Mouse (Mus musculus): ENCODE measurements around the gene Spg11. TPM values are rescaled to one million over a fixed set of nuclear protein-coding genes. Genes with fewer than 3 reads are reported as not detected.

Spg11 gene
- polyA plus RNA-seq (2015; fragmentation: Nextera tagmentation; extraction: Ambion mirVana), result 8.1 and 9.4 TPM in 2 replicates

GRCm38 (mm10) chr2:122117961-122118958 lies at the start of gene Spg11:
Gene Spg11 (minus strand): TSS chr2:122118386.
- Histone ChIP-seq H3K9ac (peak within 1 kb of the TSS; percentile 91), H3K27me3 (no peaks in the 10 kb centered on the region), H3K4me2 (replicated peaks) (peak within 1 kb of the TSS; percentile 66), H3K27ac (peak within 1 kb of the TSS; percentile 98), H3K4me3 (peak within 1 kb of the TSS; percentile 80), H3K36me3 (peaks cover 9% of the 10 kb centered on the region), H3K4me1 (peaks cover 13% of the 10 kb centered on the region), H3K9me3 (no peaks in the 10 kb centered on the region)
- under 1% methylated on average over 47 of the region's 47 CpGs for WGBS
- ATAC-seq (ENCODE audit: low FRiP score, low read depth), result peak; percentile 99

- Histone ChIP-seq H3K4me3 (no peak overlapping the region), H3K9me3 (no peaks in the 10 kb centered on the region), H3K27me3 (no peaks in the 10 kb centered on the region), H3K36me3 (no peaks in the 10 kb centered on the region), H3K4me2 (replicated peaks) (no peak overlapping the region), H3K4me1 (peaks cover 11% of the 10 kb centered on the region; the same call in 1 of the 2 replicates), H3K27ac (no peak overlapping the region), H3K9ac (no peak overlapping the region)
- no peak for ATAC-seq (ENCODE audit: low FRiP score, low read depth)
- 79% methylated on average over 11 of the region's 11 CpGs for WGBS
Measured at GRCm38 (mm10) chr2:122164293-122164692, 46.1 kb upstream of the Spg11 start.

GRCm38 (mm10) chr2:122163430-122164195 lies 45.4 kb upstream of the Spg11 start:
- no peaks in the 10 kb centered on the region for H3K36me3 ChIP-seq
- H3K9ac ChIP-seq, result no peak overlapping the region
- H3K9me3 ChIP-seq, result no peaks in the 10 kb centered on the region
- H3K27ac ChIP-seq, result no peak overlapping the region
- peaks cover 11% of the 10 kb centered on the region; the same call in 1 of the 2 replicates for H3K4me1 ChIP-seq
- H3K27me3 ChIP-seq, result no peaks in the 10 kb centered on the region
- 60% methylated on average over 13 of the region's 13 CpGs for WGBS
- 0 out of 2 replicates have a peak, but pooled peaks have one; percentile 28 for ATAC-seq (ENCODE audit: low FRiP score, low read depth)
- no peak overlapping the region for H3K4me2 ChIP-seq (replicated peaks)
- H3K4me3 ChIP-seq, result no peak overlapping the region

GRCm38 (mm10) chr2:122162529-122162928 lies 44.3 kb upstream of the Spg11 start:
- Histone ChIP-seq H3K9me3 (no peaks in the 10 kb centered on the region), H3K4me2 (replicated peaks) (no peak overlapping the region), H3K4me3 (no peak overlapping the region), H3K9ac (no peak overlapping the region), H3K27me3 (no peaks in the 10 kb centered on the region), H3K4me1 (peaks cover 11% of the 10 kb centered on the region; the same call in 1 of the 2 replicates), H3K36me3 (no peaks in the 10 kb centered on the region), H3K27ac (no peak overlapping the region)
- no peak for ATAC-seq (ENCODE audit: low FRiP score, low read depth)
- WGBS, result 87% methylated on average over 2 of the region's 2 CpGs

GRCm38 (mm10) chr2:122161542-122161941 lies 43.4 kb upstream of the Spg11 start:
- Histone ChIP-seq H3K27me3 (no peaks in the 10 kb centered on the region), H3K4me3 (no peak overlapping the region), H3K4me2 (replicated peaks) (no peak overlapping the region), H3K9me3 (no peaks in the 10 kb centered on the region), H3K4me1 (peaks cover 11% of the 10 kb centered on the region; the same call in 1 of the 2 replicates), H3K36me3 (no peaks in the 10 kb centered on the region), H3K9ac (no peak overlapping the region), H3K27ac (no peak overlapping the region)
- no peak for ATAC-seq (ENCODE audit: low FRiP score, low read depth)
- 39% methylated on average over 4 of the region's 4 CpGs for WGBS

GRCm38 (mm10) chr2:122160680-122161079 lies 42.5 kb upstream of the Spg11 start, which contains the start of gene Trim69:
Gene Trim69 (plus strand): TSS chr2:122160700.
- Histone ChIP-seq H3K4me3 (no peak within 1 kb of the TSS), H3K27me3 (no peaks in the 10 kb centered on the region), H3K36me3 (no peaks in the 10 kb centered on the region), H3K9me3 (no peaks in the 10 kb centered on the region), H3K4me2 (replicated peaks) (no peak within 1 kb of the TSS), H3K27ac (no peak within 1 kb of the TSS), H3K4me1 (peaks cover 11% of the 10 kb centered on the region; the same call in 1 of the 2 replicates), H3K9ac (no peak within 1 kb of the TSS)
- peak; percentile 55; the same call in 1 of the 2 replicates for ATAC-seq (ENCODE audit: low FRiP score, low read depth)
- WGBS, result 45% methylated on average over 2 of the region's 2 CpGs

- Histone ChIP-seq H3K27ac (no peak overlapping the region), H3K27me3 (no peaks in the 10 kb centered on the region), H3K9ac (no peak overlapping the region), H3K4me3 (no peak overlapping the region), H3K4me2 (replicated peaks) (no peak overlapping the region), H3K4me1 (peaks cover 11% of the 10 kb centered on the region; the same call in 1 of the 2 replicates), H3K9me3 (no peaks in the 10 kb centered on the region), H3K36me3 (peaks cover 4% of the 10 kb centered on the region; the same call in 1 of the 2 replicates)
- 75% methylated on average over 6 of the region's 6 CpGs for WGBS
- no peak for ATAC-seq (ENCODE audit: low FRiP score, low read depth)
Measured at GRCm38 (mm10) chr2:122159667-122160066, 41.5 kb upstream of the Spg11 start.

- WGBS, result 48% methylated on average over 6 of the region's 6 CpGs
- peak; percentile 16; the same call in 1 of the 2 replicates for ATAC-seq (ENCODE audit: low FRiP score, low read depth)
Measured at GRCm38 (mm10) chr2:122158362-122158802, 40.2 kb upstream of the Spg11 start.

GRCm38 (mm10) chr2:122157561-122157960 lies 39.4 kb upstream of the Spg11 start:
- Histone ChIP-seq H3K9me3 (no peaks in the 10 kb centered on the region), H3K36me3 (peaks cover 13% of the 10 kb centered on the region), H3K27me3 (no peaks in the 10 kb centered on the region), H3K27ac (no peak overlapping the region), H3K4me2 (replicated peaks) (no peak overlapping the region), H3K4me1 (peaks cover 4% of the 10 kb centered on the region; the same call in 1 of the 2 replicates), H3K9ac (no peak overlapping the region), H3K4me3 (no peak overlapping the region)
- no peak for ATAC-seq (ENCODE audit: low FRiP score, low read depth)

More at GRCm38 (mm10) chr2:122158362-122158802, 40.2 kb upstream of the Spg11 start:
- H3K9ac ChIP-seq, result no peak overlapping the region
- no peak overlapping the region for H3K4me2 ChIP-seq (replicated peaks)
- peaks cover 10% of the 10 kb centered on the region for H3K36me3 ChIP-seq
- no peak overlapping the region for H3K4me3 ChIP-seq
- H3K27me3 ChIP-seq, result no peaks in the 10 kb centered on the region
- no peaks in the 10 kb centered on the region for H3K9me3 ChIP-seq
- peaks cover 4% of the 10 kb centered on the region; the same call in 1 of the 2 replicates for H3K4me1 ChIP-seq
- H3K27ac ChIP-seq, result no peak overlapping the region

- Histone ChIP-seq H3K4me2 (replicated peaks) (no peak overlapping the region), H3K4me1 (no peaks in the 10 kb centered on the region), H3K27me3 (no peaks in the 10 kb centered on the region), H3K36me3 (peaks cover 25% of the 10 kb centered on the region), H3K27ac (no peak overlapping the region), H3K9me3 (no peaks in the 10 kb centered on the region), H3K4me3 (no peak overlapping the region), H3K9ac (no peak overlapping the region)
- WGBS, result 93% methylated on average over 4 of the region's 4 CpGs
- no peak for ATAC-seq (ENCODE audit: low FRiP score, low read depth)
Measured at GRCm38 (mm10) chr2:122156051-122156700, 38.0 kb upstream of the Spg11 start.

GRCm38 (mm10) chr2:122155292-122155691 lies 37.1 kb upstream of the Spg11 start:
- peaks cover 31% of the 10 kb centered on the region for H3K36me3 ChIP-seq
- H3K27me3 ChIP-seq, result no peaks in the 10 kb centered on the region
- no peak overlapping the region for H3K4me3 ChIP-seq
- H3K4me1 ChIP-seq, result no peaks in the 10 kb centered on the region
- H3K4me2 ChIP-seq (replicated peaks), result no peak overlapping the region
- H3K27ac ChIP-seq, result no peak overlapping the region
- H3K9me3 ChIP-seq, result no peaks in the 10 kb centered on the region
- no peak overlapping the region for H3K9ac ChIP-seq
- ATAC-seq (ENCODE audit: low FRiP score, low read depth), result no peak
- WGBS, result 68% methylated on average over 2 of the region's 2 CpGs
